Mouse (Mus musculus): ENCODE data around the gene BC051019. TPM values are rescaled to one million over a fixed set of nuclear protein-coding genes. Genes with fewer than 3 reads are reported as not detected.

BC051019 gene
- total and polyA plus RNA-seq, 2 experiments from 2014 or later = 0.63 to 0.68 TPM

GRCm38 (mm10) chr7:109669426-109670170, 54.1 kb downstream of the BC051019 start:
- Histone ChIP-seq H3K27me3 (ENCODE audit: insufficient read depth, low read length) (no peaks in the 10 kb centered on the region), H3K4me1 (ENCODE audit: insufficient read depth, low read length) (peaks cover 3% of the 10 kb centered on the region; the same call in 1 of the 2 replicates), H3K9me3 (ENCODE audit: low read length) (no peaks in the 10 kb centered on the region), H3K27ac (no peak overlapping the region), H3K36me3 (ENCODE audit: insufficient read depth, low read length) (no peaks in the 10 kb centered on the region), H3K4me2 (ENCODE audit: low read depth, low read length) (peak overlapping the region; percentile 90; the same call in 1 of the 2 replicates), H3K4me3 (ENCODE audit: low read length) (no peak overlapping the region), H3K9ac (replicated peaks; ENCODE audit: low read length) (no peak overlapping the region)
- DNase-seq (ENCODE audit: low spot score) (no peak), ATAC-seq (no peak)
- TF ChIP-seq CTCF (IDR thresholded peaks at IDR 0.05; ENCODE audit: low read depth) = no peak
- 83% methylated on average over 5 of the region's 5 CpGs for WGBS

- H3K4me3 ChIP-seq (ENCODE audit: low read length) = no peak overlapping the region
- WGBS = 74% methylated on average over 5 of the region's 5 CpGs
- no peak for DNase-seq (ENCODE audit: low spot score)
Observed at GRCm38 (mm10) chr7:109666664-109667063, 57.0 kb downstream of the BC051019 start.

GRCm38 (mm10) chr7:109662626-109663025, 61.0 kb downstream of the BC051019 start:
- H3K4me1 ChIP-seq (ENCODE audit: insufficient read depth, low read length) = no peaks in the 10 kb centered on the region
- H3K9me3 ChIP-seq (ENCODE audit: low read length) = no peaks in the 10 kb centered on the region
- H3K27me3 ChIP-seq (ENCODE audit: insufficient read depth, low read length) = no peaks in the 10 kb centered on the region
- ATAC-seq (no peak), DNase-seq (ENCODE audit: low spot score) (no peak)
- H3K27ac ChIP-seq = no peak overlapping the region
- H3K4me2 ChIP-seq (ENCODE audit: low read depth, low read length) = no peak overlapping the region
- no peak overlapping the region for H3K9ac ChIP-seq (replicated peaks; ENCODE audit: low read length)
- H3K36me3 ChIP-seq (ENCODE audit: insufficient read depth, low read length) = no peaks in the 10 kb centered on the region
- H3K4me3 ChIP-seq (ENCODE audit: low read length) = no peak overlapping the region
- TF ChIP-seq CTCF (IDR thresholded peaks at IDR 0.05; ENCODE audit: low read depth) = no peak
- WGBS = 81% methylated on average over 4 of the region's 4 CpGs

More at GRCm38 (mm10) chr7:109666664-109667063, 57.0 kb downstream of the BC051019 start:
- no peak for TF ChIP-seq CTCF (IDR thresholded peaks at IDR 0.05; ENCODE audit: low read depth)
- H3K36me3 ChIP-seq (ENCODE audit: insufficient read depth, low read length) = no peaks in the 10 kb centered on the region
- H3K9me3 ChIP-seq (ENCODE audit: low read length) = no peaks in the 10 kb centered on the region
- no peak for ATAC-seq
- H3K9ac ChIP-seq (replicated peaks; ENCODE audit: low read length) = no peak overlapping the region
- no peak overlapping the region for H3K4me2 ChIP-seq (ENCODE audit: low read depth, low read length)
- no peak overlapping the region for H3K27ac ChIP-seq
- H3K27me3 ChIP-seq (ENCODE audit: insufficient read depth, low read length) = no peaks in the 10 kb centered on the region
- no peaks in the 10 kb centered on the region for H3K4me1 ChIP-seq (ENCODE audit: insufficient read depth, low read length)

Other genes starting within 250 kb of the BC051019 start
- gene Trim66, start 215.7 kb downstream of the BC051019 start, total RNA-seq (2014; rRNA removed) = 2.9 and 4.5 TPM in 2 replicates
- gene Trim66, start 215.7 kb downstream of the BC051019 start, polyA plus RNA-seq (2015; fragmentation: Nextera tagmentation; extraction: Ambion mirVana) = 0.61 and 0.73 TPM in 2 replicates
- gene Rpl27a, start 204.7 kb downstream of the BC051019 start, total RNA-seq (2014; rRNA removed) = 337 and 346 TPM in 2 replicates
- 100 and 104 TPM in 2 replicates for gene Rpl27a, start 204.7 kb downstream of the BC051019 start, polyA plus RNA-seq (2015; fragmentation: Nextera tagmentation; extraction: Ambion mirVana)
- gene St5, start 20.2 kb downstream of the BC051019 start, total RNA-seq (2014; rRNA removed) = 29.7 and 34.0 TPM in 2 replicates
- gene St5, start 20.2 kb downstream of the BC051019 start, polyA plus RNA-seq (2015; fragmentation: Nextera tagmentation; extraction: Ambion mirVana) = 21.0 and 21.2 TPM in 2 replicates
- gene Akip1, start 20.2 kb downstream of the BC051019 start, total RNA-seq (2014; rRNA removed) = 1.5 and 9.9 TPM in 2 replicates
- 15.9 and 16.7 TPM in 2 replicates for gene Akip1, start 20.2 kb downstream of the BC051019 start, polyA plus RNA-seq (2015; fragmentation: Nextera tagmentation; extraction: Ambion mirVana)
- not detected in 2 replicates for gene Ascl3, start 7.9 kb upstream of the BC051019 start, total RNA-seq (2014; rRNA removed)
- gene Ascl3, start 7.9 kb upstream of the BC051019 start, polyA plus RNA-seq (2015; fragmentation: Nextera tagmentation; extraction: Ambion mirVana) = 0.44 TPM in 1 of 2 replicates, not detected in the other
- 224 and 308 TPM in 2 replicates for gene Tmem9b, start 29.0 kb upstream of the BC051019 start, total RNA-seq (2014; rRNA removed)
- 159 and 163 TPM in 2 replicates for gene Tmem9b, start 29.0 kb upstream of the BC051019 start, polyA plus RNA-seq (2015; fragmentation: Nextera tagmentation; extraction: Ambion mirVana)
- gene Nrip3, start 58.2 kb upstream of the BC051019 start, total RNA-seq (2014; rRNA removed) = 24.4 and 25.9 TPM in 2 replicates
- 24.4 and 25.0 TPM in 2 replicates for gene Nrip3, start 58.2 kb upstream of the BC051019 start, polyA plus RNA-seq (2015; fragmentation: Nextera tagmentation; extraction: Ambion mirVana)
- gene Scube2, start 141.8 kb upstream of the BC051019 start, total RNA-seq (2014; rRNA removed) = 6.6 and 8.2 TPM in 2 replicates
- gene Scube2, start 141.8 kb upstream of the BC051019 start, polyA plus RNA-seq (2015; fragmentation: Nextera tagmentation; extraction: Ambion mirVana) = 3.7 and 4.1 TPM in 2 replicates
- gene Dennd5a, start 236.6 kb upstream of the BC051019 start, total RNA-seq (2014; rRNA removed) = 174 and 191 TPM in 2 replicates
- gene Dennd5a, start 236.6 kb upstream of the BC051019 start, polyA plus RNA-seq (2015; fragmentation: Nextera tagmentation; extraction: Ambion mirVana) = 29.3 and 32.4 TPM in 2 replicates

All from hindbrain, postnatal 0 days (tissue).